25 mouse cellular contexts compared by ENCODE assay signal in genomic region chr3:133574969-133575368, GRCm38 (mm10).
"Had no signal": no experiment of that assay in that cellular context is flagged by ENCODE, and none has a peak within 500 bp of the region (broad histone marks: within the 10 kb centered on the region; RNA-seq: fewer than 3 reads in every experiment).

No protein-coding gene starts in this region.

- H3K4me3 ChIP-seq: gastrocnemius, adult 2 months; heart, embryonic 10.5 days; heart, embryonic 12.5 days; hindbrain, embryonic 13.5 days; hindbrain, embryonic 15.5 days; kidney, embryonic 15.5 days; limb, embryonic 13.5 days; limb, embryonic 15.5 days; liver, embryonic 12.5 days had no signal

- H3K9me3 ChIP-seq: heart, embryonic 10.5 days; heart, embryonic 12.5 days; hindbrain, embryonic 13.5 days; hindbrain, embryonic 15.5 days; kidney, embryonic 15.5 days; limb, embryonic 13.5 days; limb, embryonic 15.5 days; liver, embryonic 12.5 days had no signal

- H3K4me1 ChIP-seq: heart, embryonic 10.5 days; heart, embryonic 12.5 days; hindbrain, embryonic 13.5 days; hindbrain, embryonic 15.5 days; liver, embryonic 12.5 days had no signal

- DNase-seq: gastrocnemius, adult 2 months; gastrocnemius, postnatal 10 days; gastrocnemius, postnatal 25 days; heart, adult 18-20 months; heart, postnatal 10 days; kidney, adult 11 months; kidney, adult 2 months; kidney, adult 9 months; kidney, postnatal 14 days; kidney, postnatal 36 days; layer of hippocampus, adult 9-11 months; layer of hippocampus, postnatal 36 days; left cerebral cortex, postnatal 4 days had no signal

- H3K4me2 ChIP-seq: heart, embryonic 12.5 days; hindbrain, embryonic 13.5 days; hindbrain, embryonic 15.5 days; kidney, embryonic 15.5 days; limb, embryonic 13.5 days; limb, embryonic 15.5 days; liver, embryonic 12.5 days had no signal

- ATAC-seq: hindbrain, postnatal 0 days; intestine, embryonic 16.5 days; liver, embryonic 12.5 days had no signal

- H3K9ac ChIP-seq: heart, embryonic 12.5 days; hindbrain, embryonic 13.5 days; hindbrain, embryonic 15.5 days; kidney, embryonic 15.5 days; limb, embryonic 13.5 days; limb, embryonic 15.5 days; liver, embryonic 12.5 days; liver, embryonic 14.5 days had no signal

- H3K27ac ChIP-seq: gastrocnemius, adult 2 months; heart, embryonic 10.5 days; hindbrain, embryonic 13.5 days; hindbrain, embryonic 15.5 days; hindbrain, postnatal 0 days; kidney, embryonic 15.5 days; kidney, postnatal 0 days; limb, embryonic 13.5 days; limb, embryonic 15.5 days; liver, embryonic 12.5 days; liver, embryonic 14.5 days had no signal

- H3K27me3 ChIP-seq: heart, embryonic 12.5 days; hindbrain, embryonic 13.5 days; hindbrain, embryonic 15.5 days; kidney, embryonic 15.5 days; limb, embryonic 13.5 days; limb, embryonic 15.5 days; liver, embryonic 12.5 days had no signal

- H3K36me3 ChIP-seq: heart, embryonic 10.5 days; heart, embryonic 12.5 days; hindbrain, embryonic 13.5 days; hindbrain, embryonic 15.5 days; kidney, embryonic 15.5 days; limb, embryonic 13.5 days; limb, embryonic 15.5 days; liver, embryonic 12.5 days had no signal
